Mouse (Mus musculus): ENCODE data around the gene Fancg. TPM values are rescaled to one million over a fixed set of nuclear protein-coding genes. Genes with fewer than 3 reads are reported as not detected.

The Fancg gene
- total RNA-seq, 2 experiments from 2014 or later: 1.6 to 2.9 TPM

DNA sequence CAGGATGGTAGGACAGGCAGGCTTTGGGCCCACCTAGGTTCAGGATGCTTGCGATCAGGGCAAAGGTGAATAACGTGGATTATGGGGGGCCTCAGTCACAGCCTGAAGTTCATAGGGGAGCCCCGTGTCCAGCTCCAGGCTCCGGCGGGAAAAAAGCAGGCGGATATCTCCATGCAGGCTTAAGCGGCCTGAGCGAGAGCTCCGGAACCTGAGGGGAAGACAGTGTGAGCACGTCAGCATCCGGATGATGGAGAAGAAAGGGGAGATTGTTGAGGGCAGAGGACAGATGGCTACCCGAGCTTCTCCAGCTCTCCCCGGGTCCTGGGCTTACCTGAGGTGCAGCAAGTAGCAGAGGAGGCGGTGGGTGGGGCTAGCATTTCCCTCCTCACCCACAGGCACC is 23.2 kb upstream of the Fancg start:
- DNase-seq: no peak

DNA sequence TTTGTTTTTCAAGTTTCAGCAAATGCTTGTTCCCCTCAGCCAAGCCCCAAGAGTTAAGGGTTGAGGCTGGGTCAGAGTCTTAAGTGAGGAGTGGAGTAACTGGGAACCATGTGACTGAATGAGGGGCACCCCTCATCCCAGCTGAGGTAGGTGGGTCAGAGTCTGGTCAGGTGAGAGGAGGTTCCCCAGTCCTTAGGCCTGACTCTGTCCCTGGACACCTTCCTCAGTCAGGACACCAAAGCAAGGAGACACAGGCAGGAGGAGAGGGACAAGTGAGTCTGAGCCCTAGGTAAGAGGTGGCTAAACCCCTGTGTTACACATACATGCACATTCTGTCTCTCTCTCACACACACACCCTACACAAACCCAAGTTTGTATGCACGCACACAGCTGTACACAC is 22.2 kb upstream of the Fancg start:
- no peak for DNase-seq

DNA sequence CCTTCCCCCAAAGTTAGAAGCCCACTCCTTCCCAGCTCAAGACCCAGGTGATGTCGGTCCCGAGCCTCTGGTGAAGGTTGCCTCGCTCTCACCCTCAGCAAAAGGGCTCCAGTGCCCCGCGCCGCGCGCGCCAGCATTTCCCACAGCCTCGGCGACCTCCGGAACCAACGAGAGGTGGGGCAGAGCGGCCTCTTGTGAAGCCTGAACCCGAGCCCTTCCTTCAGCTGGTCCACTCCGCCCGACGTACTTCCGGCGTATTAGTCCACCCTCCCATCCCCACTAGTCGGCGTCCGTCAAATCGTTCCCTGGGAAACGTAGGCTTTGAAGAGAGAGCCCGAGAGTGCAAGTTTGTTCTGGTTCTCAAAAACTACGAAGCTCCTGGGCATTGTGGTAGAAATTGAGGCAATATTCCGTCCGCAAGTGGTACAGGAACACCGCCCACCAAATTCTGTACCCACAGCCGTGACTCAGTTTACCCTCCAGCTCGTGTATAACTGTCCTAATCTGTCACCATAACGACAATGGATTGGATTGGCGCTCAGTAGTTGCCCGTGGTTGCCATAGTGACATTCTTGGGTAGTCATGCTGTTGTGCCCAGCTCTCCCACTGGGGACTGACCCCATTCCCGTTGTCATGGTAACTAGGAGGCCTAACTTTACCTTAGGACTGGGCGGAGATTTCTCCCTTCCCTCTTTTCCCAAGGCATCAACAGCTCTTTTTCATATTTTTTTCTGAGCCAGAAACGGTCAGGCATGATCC is 21.1 kb upstream of the Fancg start, which contains the start of gene Stoml2:
Stoml2 (minus strand) TSS at position 474 of the 759 bp plus-strand sequence.
- DNase-seq: peak; percentile 95

DNA sequence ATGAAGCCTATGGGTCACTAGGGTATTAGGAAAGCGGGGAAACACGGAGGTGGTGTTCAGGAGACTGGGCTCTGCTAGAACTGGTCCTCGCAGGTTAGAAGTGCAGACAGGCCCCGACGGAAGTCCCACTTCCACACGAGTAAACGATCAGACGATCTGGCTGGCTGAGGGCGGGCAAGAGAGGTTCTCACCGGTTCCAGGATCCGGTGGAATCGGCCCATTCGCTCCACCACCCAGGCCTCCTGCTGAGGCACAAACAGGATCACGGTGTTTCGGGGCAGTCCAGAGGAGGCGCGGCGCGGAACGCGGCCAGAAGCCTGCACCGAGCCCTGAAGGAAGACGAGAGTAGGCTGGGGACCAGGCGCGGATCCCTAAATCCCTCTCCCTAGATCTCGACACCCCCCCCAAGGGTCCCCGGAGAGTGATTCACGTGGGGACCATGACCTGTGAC is 20.5 kb upstream of the Fancg start:
- no peak for DNase-seq

DNA sequence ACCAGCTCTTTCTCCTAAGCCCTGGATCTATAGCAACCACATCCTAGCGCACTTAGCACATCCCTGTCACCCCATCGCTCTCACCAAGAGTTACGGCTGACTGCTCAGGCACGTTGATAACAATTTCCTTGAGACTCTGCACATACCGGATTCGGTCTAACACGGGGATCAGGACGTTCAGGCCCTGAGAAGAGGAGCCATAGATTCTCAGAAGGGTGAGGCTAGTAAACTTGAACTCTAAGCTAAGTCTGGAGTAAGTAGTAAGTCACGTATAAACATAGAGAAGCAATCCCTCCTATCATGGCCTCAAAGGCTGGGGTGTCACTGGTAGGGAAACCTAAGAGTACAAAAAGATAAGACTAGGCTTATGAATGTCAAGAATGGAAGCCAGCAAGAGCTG is 20.0 kb upstream of the Fancg start:
- DNase-seq: no peak

DNA sequence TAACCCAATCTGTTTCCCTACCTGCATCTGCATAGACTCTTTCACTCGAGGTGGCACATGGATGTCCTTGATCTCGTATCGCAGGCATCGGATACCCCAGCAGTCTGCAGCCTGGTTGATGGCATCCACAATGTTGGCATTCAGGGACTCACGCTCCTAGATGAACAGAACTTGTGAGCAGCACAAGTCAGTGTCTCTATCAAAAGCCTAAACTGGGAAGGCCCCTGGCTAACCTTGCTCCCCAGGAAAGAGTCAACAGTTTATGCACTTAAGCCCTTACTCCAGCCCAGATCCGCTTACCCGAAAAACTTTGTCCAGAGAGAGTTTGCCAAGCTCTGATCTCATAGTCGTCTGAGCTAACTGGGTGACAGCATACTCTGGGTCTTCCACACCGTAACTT is 19.4 kb upstream of the Fancg start:
- no peak for DNase-seq

DNA sequence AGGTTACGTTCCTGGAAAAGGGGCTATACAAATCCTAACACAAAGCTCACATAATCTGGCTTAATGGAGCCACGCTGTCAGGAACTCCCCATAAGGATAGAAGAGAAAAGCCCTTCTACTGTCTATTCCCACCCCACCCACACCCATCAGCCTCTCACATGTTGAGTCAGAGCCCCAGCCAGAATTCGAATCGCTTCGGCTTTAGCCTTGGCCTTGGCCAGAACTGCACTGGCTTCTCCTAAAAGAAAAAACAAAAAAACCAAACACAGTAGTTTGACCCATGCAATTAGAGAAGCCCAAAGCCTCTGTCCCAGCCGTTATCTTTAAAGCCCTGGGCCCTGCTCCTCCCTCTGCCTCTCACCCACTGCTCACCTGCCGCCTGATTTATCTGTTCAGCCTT is 18.8 kb upstream of the Fancg start:
- DNase-seq: no peak

DNA sequence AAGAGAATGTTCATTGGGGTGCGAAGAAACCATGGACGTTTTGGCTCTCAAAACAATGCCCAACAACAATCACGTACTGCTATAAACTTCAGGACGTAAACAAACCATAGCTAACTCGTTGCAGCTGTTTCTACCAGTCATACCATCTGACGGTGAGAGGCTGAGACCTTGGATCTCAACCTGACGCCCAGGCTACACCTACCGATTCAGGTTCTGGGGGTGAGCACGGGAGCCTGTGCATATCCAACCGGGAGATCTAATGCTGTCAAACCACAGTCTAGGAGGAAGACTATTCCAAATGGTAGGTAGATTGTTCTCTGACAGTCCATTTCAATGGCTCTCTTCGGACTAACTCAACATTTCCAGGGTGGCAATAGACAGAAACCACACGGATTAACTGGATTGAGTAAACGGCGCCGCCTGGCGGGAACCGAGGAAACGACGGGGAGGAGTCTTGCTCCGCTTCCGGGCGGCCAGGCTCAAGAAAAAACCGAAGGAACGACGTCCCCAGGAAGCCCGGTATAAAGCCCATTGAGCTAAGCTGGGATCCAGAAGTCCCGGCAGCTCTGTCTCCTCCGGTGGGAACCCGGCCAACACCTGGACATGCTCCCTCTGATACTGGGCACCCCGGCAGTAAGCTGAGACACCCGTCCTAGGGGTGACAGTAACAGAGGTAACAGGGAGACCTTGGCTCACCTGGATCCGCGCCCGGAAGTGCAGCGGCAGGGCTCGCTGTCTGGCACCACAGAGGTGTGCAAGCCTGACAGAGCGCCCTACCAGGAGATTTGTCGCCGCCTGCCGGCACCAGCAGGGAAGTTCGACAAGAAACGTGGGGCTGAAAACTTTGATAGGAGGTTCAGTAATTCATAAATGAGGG is 15.0 kb upstream of the Fancg start, which contains the start of gene Pigo:
Pigo (minus strand) TSS at position 736 of the 877 bp plus-strand sequence.
- peak; percentile 94 to 95 for DNase-seq

DNA sequence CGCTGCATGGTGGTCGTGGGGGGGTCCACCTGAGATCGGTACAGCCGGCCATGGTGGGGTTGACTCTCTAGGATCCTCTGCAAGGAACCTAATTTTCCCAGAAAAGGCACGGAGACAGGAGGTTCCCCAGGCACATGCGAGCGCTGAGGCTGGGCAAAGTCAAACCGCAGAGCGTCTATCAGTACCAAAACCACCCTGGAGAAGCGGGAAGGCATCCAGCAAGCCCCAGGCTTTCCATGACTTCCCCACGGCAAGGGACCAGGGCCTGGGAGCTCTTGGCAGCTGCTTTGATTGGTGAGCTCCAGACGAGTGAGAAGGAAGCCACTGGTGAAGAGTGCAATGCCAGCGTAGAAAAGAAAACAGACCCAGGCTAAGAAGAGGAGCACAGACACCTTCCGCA is 14.4 kb upstream of the Fancg start:
- DNase-seq: no peak

DNA sequence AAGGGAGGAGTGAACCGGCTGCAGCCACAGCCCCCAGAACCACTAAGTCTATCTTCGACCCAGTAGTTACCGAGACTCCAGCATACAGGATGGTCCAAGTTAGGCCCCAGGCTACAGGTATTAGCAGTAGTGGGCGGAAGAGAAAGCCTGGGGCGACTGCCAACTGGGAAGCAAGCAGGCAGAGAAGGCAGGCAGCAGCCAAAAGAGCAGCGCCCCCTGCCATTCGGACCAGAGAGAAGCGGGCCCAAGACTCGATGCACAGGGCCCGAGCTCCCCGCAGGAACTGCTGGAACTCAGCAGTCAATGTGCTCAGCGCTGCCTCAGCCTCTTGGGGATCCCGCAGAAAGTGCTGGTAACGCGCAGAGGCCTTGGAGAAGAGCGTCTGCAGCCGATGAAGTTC is 11.0 kb upstream of the Fancg start:
- DNase-seq: no peak

DNA sequence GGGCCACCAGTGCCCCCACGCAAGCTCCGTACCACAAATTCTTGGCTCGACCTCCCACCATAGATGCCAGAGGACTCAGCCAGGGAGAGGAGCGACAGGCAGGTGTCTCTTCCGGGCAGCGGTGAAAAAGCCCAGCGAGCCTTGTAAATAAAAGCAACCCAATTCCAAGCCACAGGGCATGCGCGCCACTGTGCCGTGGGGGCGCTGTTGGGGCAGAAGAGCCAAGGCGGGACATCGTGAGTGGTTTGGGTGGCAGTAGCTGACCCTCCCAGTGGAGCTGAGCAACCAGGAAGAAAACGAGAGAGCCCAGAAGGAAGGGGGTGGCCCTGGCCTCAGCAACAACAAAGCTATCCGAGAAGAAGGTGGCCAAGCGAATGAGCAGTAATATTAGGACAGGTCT is 10.6 kb upstream of the Fancg start:
- DNase-seq: no peak

DNA sequence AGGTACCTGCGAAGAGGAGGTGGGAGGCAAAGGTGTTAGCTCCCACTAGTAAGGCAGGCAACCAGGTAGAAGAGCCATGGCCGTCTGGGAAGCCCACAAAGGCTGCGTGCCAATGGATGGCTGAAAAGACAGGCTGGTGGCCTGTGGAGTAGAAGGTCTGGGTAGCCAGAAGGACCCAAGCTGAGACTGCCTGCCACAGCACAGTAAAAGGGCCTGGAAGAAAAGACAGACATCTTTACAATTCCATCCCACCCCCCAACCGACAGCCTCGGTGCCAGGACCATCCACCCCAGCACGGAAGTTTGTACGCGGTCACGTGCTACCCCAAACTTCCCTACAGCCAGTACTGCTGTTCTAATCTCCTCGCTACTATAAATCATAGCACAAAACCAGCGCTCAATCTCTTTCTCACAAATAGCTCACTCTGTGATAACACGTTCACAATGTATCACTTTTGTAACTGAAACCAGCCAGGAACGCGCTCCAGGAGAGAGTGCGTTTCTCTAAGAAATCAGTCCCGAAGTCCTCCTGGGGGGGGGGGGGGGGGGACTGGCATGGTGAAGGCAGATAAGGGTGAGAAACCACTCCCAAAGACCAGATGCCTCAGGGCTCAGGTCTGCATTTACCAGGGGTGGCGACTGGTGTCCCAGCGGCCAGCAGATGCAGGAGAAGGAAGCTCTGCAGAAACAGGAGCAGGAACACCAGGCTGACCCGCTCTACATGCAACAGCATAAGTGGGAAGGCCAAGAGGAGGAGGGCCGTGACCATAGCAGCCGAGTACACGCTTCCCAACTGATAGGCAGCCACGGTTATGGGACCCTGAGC is 9.5 kb upstream of the Fancg start:
- DNase-seq: peak in 1 of 2 experiments; percentile 33

DNA sequence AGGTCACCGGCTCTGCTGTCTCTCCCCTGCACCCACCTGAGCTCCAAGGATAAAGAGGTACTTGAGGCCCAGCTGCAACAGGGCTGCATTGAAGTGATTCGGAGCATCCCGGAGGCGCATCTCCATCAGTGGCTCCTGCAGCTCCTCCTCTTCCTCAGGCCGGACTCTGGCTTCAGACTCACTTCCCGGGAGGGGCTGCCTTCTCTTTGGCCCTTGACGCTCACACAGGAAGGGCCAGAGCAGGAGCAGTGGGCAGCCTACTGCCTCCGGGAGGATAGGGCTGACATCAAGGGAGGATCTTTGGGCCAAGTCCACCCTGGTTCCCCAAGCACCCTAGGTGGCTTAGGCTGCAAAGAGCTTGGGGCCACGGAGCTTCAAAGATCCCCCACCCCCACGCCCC is 8.9 kb upstream of the Fancg start:
- no peak for DNase-seq

DNA sequence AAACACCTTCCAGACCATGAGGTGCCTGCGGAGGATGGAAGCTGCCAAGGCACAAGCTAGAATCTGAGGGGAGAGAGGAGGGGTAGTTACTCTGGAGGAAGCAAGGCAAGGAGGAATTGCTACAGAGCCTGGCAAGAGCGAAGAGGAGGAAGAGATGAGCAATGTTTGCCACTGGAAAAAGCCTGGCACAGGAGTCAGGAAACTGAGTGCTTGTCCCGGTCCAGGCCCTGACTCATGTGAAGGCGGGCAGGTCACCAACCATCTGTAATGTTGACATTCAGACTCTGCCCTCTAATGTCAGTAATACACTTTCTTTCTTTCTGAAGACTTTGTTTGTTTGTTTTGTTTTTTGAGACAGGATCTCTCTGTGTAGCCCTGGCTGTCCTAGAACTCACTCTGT is 7.8 kb upstream of the Fancg start:
- DNase-seq: no peak

DNA sequence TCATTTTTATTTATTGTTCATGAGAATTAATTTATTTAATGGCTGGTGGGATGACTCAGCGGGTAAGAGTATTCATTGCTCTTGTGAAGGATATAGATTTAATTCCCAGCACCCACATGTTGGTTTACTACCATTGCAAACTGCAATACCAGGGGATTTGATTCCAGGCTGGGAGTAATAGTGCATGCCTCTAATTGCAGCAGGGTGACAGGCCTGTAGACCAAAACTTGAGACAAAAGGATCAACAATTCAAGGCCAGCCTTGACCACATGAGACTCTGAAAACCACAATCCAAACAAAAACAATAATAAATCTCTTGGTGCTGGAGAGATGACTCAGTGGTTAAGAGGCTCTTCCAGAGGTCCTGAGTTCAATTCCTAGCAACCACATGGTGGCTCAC is 1.8 kb upstream of the Fancg start:
- DNase-seq: no peak

DNA sequence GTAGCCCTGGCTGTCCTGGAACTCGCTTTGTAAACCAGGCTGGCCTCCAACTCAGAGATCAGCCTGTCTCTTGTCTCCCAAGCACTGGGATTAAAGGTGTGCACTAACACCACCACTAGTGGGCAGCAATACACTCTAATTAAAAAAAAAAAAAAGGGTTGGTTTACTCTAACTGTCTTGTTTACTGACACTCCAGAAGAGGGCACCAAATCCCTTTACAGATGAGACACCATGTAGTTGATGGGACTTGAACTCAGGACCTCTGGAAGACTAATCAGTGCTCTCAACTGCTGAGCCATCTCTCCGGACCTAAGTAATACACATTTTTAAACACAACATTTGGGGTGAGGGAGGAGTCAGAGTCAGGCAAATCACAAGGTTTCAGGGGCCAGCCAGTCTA is 4.5 kb downstream of the Fancg start:
- DNase-seq: peak; percentile 53 to 63

DNA sequence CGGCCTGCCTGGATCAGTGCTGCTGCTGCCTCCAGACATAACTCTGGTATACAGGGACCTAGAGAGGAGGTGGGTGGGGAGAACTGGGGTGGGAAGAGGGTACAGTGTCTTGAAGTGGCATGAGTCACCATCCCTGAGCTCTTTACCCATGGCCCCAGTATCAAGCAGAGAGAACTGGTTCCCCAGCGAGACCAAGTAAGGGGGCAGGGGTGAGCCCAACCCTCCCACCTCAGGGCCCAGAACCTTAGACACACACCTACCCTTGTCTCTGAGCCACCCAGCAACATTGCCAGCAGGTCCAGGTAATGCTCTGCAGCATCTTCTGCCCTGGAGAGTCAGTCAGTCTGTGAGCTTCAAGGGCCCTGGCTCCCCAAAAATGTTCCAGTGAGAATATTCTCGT is 5.4 kb downstream of the Fancg start:
- no peak for DNase-seq

DNA sequence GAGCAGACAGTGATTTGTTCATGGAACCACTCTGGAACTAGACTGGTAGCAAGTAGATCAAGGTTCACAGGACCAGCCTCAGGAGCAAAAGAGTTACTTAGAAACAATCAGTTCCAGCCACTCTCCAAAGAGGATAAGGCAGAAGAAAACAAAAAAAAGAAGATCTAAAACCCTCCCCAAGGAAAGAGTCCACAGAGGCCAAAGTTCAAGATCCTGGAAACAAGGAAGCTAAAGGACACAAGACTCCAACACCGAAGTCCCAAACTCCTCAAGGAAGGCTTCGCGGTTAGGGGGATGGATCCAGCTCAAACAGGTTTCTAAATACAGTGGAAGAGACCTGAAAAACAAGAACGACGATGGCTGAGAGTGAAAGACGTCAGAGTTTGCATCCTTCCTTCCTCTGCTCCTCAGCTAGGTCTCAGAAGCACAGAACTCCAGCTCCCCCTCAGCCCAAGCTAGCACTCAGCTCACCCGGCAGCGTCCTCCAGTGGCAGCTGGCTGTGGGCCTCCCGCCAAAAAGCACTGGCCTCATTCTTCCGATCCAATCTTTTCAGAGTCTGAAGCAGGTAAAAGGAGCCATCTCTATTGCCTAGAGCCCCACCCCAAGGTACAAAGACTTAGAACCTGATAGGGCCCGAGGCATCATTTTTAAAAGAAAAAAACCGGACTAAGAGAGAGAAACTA is 7.4 kb downstream of the Fancg start:
- DNase-seq: no peak

DNA sequence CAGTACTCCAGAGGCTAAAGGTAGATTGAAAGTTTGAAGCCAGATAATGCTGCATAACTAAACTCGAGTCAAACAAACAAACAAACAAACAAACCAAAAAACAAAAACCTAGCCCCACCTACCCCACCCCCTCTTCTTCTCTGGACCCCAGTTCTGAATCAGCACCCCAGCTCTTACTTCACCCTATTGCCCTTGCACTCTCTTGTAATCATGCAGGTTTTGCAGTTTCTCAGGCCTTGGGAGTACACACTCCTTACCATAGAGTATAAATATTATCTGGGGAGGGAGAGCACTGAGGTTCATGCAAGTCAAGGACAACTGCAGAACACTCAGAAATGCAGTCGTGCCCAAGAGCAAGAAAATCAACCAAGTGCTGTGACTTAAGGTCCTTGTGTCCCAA is 9.0 kb downstream of the Fancg start:
- no peak for DNase-seq

DNA sequence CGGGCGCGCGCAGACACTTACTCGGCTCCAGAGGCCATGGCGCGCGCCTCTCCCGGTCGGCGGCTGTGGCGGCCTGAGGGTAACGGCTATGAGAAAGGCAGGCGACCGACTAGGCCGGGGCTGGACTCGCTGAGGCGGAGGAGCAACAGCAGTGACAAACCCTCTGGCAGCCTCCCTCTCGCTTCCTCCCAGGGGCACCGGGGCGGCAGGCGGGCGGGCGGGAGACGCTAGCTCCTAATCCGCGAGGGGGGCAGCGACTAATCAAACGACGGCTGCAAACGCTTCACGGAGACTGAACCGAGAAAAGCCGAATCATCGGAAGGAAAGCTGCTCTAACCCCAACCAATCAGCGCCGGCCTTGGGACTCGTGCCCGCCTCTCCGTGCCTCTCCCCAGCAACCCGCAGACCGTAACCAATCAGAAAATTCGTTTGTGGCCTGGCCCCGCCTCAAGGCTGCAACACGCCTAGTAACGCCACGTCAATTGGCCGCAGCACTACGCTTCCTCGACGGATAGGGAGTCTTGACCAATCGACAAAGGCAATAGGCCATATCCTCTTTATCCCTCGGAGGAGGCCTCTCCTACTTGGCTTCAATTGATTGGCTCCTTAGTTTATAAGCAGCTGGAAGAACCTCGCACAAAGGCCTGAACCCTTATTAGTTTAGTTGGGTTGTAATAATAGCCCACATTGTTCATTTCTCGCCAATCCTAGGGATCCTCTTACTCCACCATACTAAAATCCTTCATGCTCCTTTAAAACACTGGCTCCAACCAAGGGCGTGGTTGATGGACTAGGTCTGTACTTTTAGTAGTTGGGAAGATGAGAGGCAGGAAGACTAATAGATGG is 9.9 kb downstream of the Fancg start, which contains the start of gene Vcp:
Vcp (minus strand) TSS at position 367 of the 846 bp plus-strand sequence.
- DNase-seq: peak; percentile 99
